Mouse (Mus musculus): Measurements from ENCODE around the gene Kdf1. TPM values are rescaled to one million over a fixed set of nuclear protein-coding genes. Genes with fewer than 3 reads are reported as not detected.

Kdf1 gene
- 9.2 TPM in 1 of 2 replicates, not detected in the other for polyA plus RNA-seq (2012; rRNA removed; ENCODE audit: low replicate concordance)

GRCm38 (mm10) chr4:133518601-133519368 lies at the start of gene Kdf1:
Gene Kdf1 (plus strand): TSS chr4:133518963.

DNA sequence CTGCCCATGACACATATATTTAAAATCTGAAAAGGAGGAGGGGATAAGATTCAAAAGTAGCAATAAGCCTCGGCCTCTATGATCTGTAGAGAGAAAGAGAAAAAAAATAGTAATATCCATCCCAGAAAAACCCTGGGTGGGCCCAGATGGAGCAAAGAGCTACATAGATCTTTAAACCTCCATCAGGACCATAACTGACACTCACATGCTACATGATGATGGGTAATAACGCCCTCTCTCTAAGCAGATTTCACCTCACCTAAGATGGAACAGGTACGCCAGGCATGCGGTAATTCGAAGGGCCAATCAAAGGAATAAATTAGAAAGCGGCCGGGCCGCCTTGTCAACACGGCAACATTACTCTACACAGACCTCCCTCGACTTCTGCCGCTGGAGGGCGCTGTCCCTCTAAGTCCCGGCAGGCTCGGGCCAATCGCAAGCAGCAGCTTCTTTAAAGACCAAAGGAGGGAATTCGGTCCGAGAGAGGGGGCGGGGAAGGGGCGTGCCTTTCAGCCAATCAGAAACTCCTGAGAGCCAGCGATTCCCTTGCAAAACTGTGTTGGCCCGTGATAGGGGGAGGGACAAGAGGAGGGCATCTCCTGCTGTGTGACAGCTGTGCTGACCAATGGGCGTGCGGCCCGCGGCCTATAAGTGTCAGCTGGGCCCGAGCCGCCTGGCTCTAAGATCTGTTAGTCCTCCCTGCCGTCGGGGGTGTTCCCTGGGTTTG lies 39.1 kb upstream of the Kdf1 start, which contains the start of gene Tent5b:
Tent5b (plus strand) TSS at position 675 of the 727 bp plus-strand sequence.

GRCm38 (mm10) chr4:133498160-133498724 lies 20.5 kb upstream of the Kdf1 start, which contains the start of gene Trnp1:
Gene Trnp1 (minus strand): TSS chr4:133498550.

GRCm38 (mm10) chr4:133545272-133546231 lies 26.8 kb downstream of the Kdf1 start, which contains the start of gene Nudc:
Gene Nudc (minus strand): TSS chr4:133545996.

GRCm38 (mm10) chr4:133552768-133553447 lies 34.1 kb downstream of the Kdf1 start, which contains the start of gene Nr0b2:
Gene Nr0b2 (plus strand): TSS chr4:133553376.

GRCm38 (mm10) chr4:133574070-133574842 lies 55.5 kb downstream of the Kdf1 start, which contains the start of gene Gpatch3:
Gene Gpatch3 (plus strand): TSS chr4:133574745.

Other genes with a start within 250 kb of the Kdf1 start
- 113 and 116 TPM in 2 replicates for gene Tmem222, start 241.2 kb upstream of the Kdf1 start, polyA plus RNA-seq (2012; rRNA removed; ENCODE audit: low replicate concordance)
- 35.6 and 46.2 TPM in 2 replicates for gene Wdtc1, start 165.5 kb upstream of the Kdf1 start, polyA plus RNA-seq (2012; rRNA removed; ENCODE audit: low replicate concordance)
- 30.6 and 46.0 TPM in 2 replicates for gene Slc9a1, start 149.3 kb upstream of the Kdf1 start, polyA plus RNA-seq (2012; rRNA removed; ENCODE audit: low replicate concordance)
- 2.0 and 4.5 TPM in 2 replicates for gene Tent5b, start 38.8 kb upstream of the Kdf1 start, polyA plus RNA-seq (2012; rRNA removed; ENCODE audit: low replicate concordance)
- 3.1 TPM in 2 replicates for gene Trnp1, start 20.4 kb upstream of the Kdf1 start, polyA plus RNA-seq (2012; rRNA removed; ENCODE audit: low replicate concordance)
- 35.3 and 61.0 TPM in 2 replicates for gene Nudc, start 27.0 kb downstream of the Kdf1 start, polyA plus RNA-seq (2012; rRNA removed; ENCODE audit: low replicate concordance)
- gene Nr0b2, start 34.4 kb downstream of the Kdf1 start, polyA plus RNA-seq (2012; rRNA removed; ENCODE audit: low replicate concordance) = 0.28 TPM in 1 of 2 replicates, not detected in the other
- 3.8 and 5.0 TPM in 2 replicates for gene Gpatch3, start 55.8 kb downstream of the Kdf1 start, polyA plus RNA-seq (2012; rRNA removed; ENCODE audit: low replicate concordance)
- gene Gpn2, start 65.4 kb downstream of the Kdf1 start, polyA plus RNA-seq (2012; rRNA removed; ENCODE audit: low replicate concordance) = 28.4 and 33.3 TPM in 2 replicates
- 4.3 and 10.0 TPM in 2 replicates for gene Sfn, start 83.2 kb downstream of the Kdf1 start, polyA plus RNA-seq (2012; rRNA removed; ENCODE audit: low replicate concordance)
- gene Zdhhc18, start 131.2 kb downstream of the Kdf1 start, polyA plus RNA-seq (2012; rRNA removed; ENCODE audit: low replicate concordance) = 42.4 and 51.5 TPM in 2 replicates
- 9.1 and 14.4 TPM in 2 replicates for gene Pigv, start 153.7 kb downstream of the Kdf1 start, polyA plus RNA-seq (2012; rRNA removed; ENCODE audit: low replicate concordance)
- gene Arid1a, start 237.8 kb downstream of the Kdf1 start, polyA plus RNA-seq (2012; rRNA removed; ENCODE audit: low replicate concordance) = 26.6 and 68.4 TPM in 2 replicates

Measured in subcutaneous adipose tissue, adult 2 months (tissue).